Mouse (Mus musculus): Measurements from ENCODE around the gene Olfr1051. TPM values are rescaled to one million over a fixed set of nuclear protein-coding genes. Genes with fewer than 3 reads are reported as not detected.
"Not testable (repeated sequence)": the region's sequence is repeated elsewhere in the genome, so short reads cannot be mapped to it uniquely, and the experiment has no call there.

Olfr1051 gene
- not detected in 2 replicates for polyA plus RNA-seq (2016; fragmentation: Nextera tagmentation; extraction: Ambion mirVana)

- not testable (repeated sequence) for H3K4me3 ChIP-seq (replicated peaks); H3K4me2 ChIP-seq; H3K27me3 ChIP-seq; H3K36me3 ChIP-seq (replicated peaks); H3K9ac ChIP-seq; H3K4me1 ChIP-seq; H3K9me3 ChIP-seq; H3K27ac ChIP-seq; ATAC-seq (ENCODE audit: low FRiP score)
These were observed at the start of gene Olfr1051 for GRCm38 (mm10) chr2:86278988-86279387. Gene Olfr1051, minus strand, starts transcription at chr2:86279088.

DNA sequence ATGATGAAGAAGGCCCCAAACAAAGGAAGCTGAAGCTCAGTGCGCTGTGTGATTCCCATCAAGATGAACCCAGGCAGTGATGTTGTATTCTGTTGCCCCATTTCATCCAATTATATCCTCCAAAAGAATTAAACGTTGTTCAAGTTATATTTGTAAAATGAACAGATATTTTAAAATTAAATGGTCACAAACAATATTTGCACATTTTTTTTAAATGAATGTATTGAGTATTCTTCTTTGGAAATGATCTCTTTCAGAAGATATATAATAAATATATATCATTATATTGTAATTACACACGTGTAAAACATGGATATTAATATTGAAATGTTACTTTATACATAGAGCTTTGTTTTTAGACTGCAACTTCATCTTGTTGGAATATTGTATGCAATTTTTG, 36.3 kb upstream of the Olfr1051 start, which contains the start of gene Olfr1053:
Gene Olfr1053 (minus strand): TSS at position 101 of the 400 bp plus-strand sequence.
- WGBS = 63% methylated on average over 3 of the region's 3 CpGs
- Histone ChIP-seq H3K27ac (no peak within 1 kb of the TSS), H3K9ac (no peak within 1 kb of the TSS), H3K36me3 (replicated peaks) (no peaks in the 10 kb centered on the region), H3K27me3 (no peaks in the 10 kb centered on the region), H3K9me3 (no peaks in the 10 kb centered on the region), H3K4me3 (replicated peaks) (no peak within 1 kb of the TSS), H3K4me1 (no peaks in the 10 kb centered on the region), H3K4me2 (no peak within 1 kb of the TSS)
- no peak for ATAC-seq (ENCODE audit: low FRiP score)

DNA sequence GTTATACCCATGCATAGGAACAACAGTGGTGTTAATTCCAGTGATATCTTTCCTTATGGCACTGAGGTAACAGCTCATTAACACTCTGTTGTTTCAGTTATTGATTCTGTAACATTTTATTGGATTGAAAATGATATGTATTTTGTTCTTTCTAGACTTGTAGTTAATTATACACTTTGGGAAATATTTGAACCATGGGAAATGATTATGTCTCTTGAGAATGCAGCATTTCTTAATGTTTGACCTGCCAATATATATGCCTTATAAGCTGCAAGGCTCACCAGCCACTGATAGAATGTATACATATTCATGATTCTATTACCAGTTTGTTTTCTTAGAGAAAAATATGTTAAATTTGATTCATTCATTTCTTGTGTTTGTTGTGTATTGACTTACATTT, 13.3 kb upstream of the Olfr1051 start, which contains the start of gene Olfr1052:
Gene Olfr1052 (plus strand): TSS at position 301 of the 400 bp plus-strand sequence.
- Histone ChIP-seq H3K9ac (no peak within 1 kb of the TSS), H3K4me3 (replicated peaks) (no peak within 1 kb of the TSS)
- ATAC-seq (ENCODE audit: low FRiP score) = no peak

GRCm38 (mm10) chr2:86258228-86258627, 20.7 kb downstream of the Olfr1051 start, which contains the start of gene Olfr1049:
Gene Olfr1049, minus strand, starts transcription at chr2:86258328.
- H3K4me2 ChIP-seq; H3K4me1 ChIP-seq; H3K27ac ChIP-seq; ATAC-seq (ENCODE audit: low FRiP score); H3K36me3 ChIP-seq (replicated peaks); H3K4me3 ChIP-seq (replicated peaks); H3K27me3 ChIP-seq; H3K9ac ChIP-seq; H3K9me3 ChIP-seq: not testable (repeated sequence)

More for the DNA sequence above, 13.3 kb upstream of the Olfr1051 start, which contains the start of gene Olfr1052:
- no peaks in the 10 kb centered on the region for H3K36me3 ChIP-seq (replicated peaks)
- H3K4me1 ChIP-seq = no peaks in the 10 kb centered on the region
- H3K27ac ChIP-seq = no peak within 1 kb of the TSS
- H3K9me3 ChIP-seq = no peaks in the 10 kb centered on the region
- H3K27me3 ChIP-seq = no peaks in the 10 kb centered on the region
- H3K4me2 ChIP-seq = no peak within 1 kb of the TSS

GRCm38 (mm10) chr2:86240189-86240588, 38.7 kb downstream of the Olfr1051 start, which contains the start of gene Olfr1048:
Gene Olfr1048, minus strand, starts transcription at chr2:86240289.
- Histone ChIP-seq H3K4me1 (no peaks in the 10 kb centered on the region), H3K4me3 (replicated peaks) (no peak within 1 kb of the TSS), H3K27ac (no peak within 1 kb of the TSS), H3K9me3 (no peaks in the 10 kb centered on the region), H3K9ac (no peak within 1 kb of the TSS), H3K27me3 (no peaks in the 10 kb centered on the region), H3K36me3 (replicated peaks) (no peaks in the 10 kb centered on the region), H3K4me2 (no peak within 1 kb of the TSS)
- ATAC-seq (ENCODE audit: low FRiP score) = no peak

GRCm38 (mm10) chr2:86231301-86231700, 47.6 kb downstream of the Olfr1051 start, which contains the start of gene Olfr1047:
Gene Olfr1047, minus strand, starts transcription at chr2:86231401.
- no peak within 1 kb of the TSS for H3K4me3 ChIP-seq (replicated peaks)
- no peaks in the 10 kb centered on the region for H3K27me3 ChIP-seq
- no peak within 1 kb of the TSS for H3K27ac ChIP-seq
- H3K9me3 ChIP-seq = no peaks in the 10 kb centered on the region
- no peak within 1 kb of the TSS for H3K9ac ChIP-seq
- no peaks in the 10 kb centered on the region for H3K4me1 ChIP-seq
- ATAC-seq (ENCODE audit: low FRiP score) = no peak
- no peak within 1 kb of the TSS for H3K4me2 ChIP-seq
- H3K36me3 ChIP-seq (replicated peaks) = no peaks in the 10 kb centered on the region
- 94% methylated on average over 1 of the region's 1 CpGs for WGBS

Other genes starting within 250 kb of the Olfr1051 start
- gene Olfr1034, start 233.2 kb downstream of the Olfr1051 start, polyA plus RNA-seq (2016; fragmentation: Nextera tagmentation; extraction: Ambion mirVana) = not detected in 2 replicates
- gene Olfr1036, start 205.1 kb downstream of the Olfr1051 start, polyA plus RNA-seq (2016; fragmentation: Nextera tagmentation; extraction: Ambion mirVana) = not detected in 2 replicates
- not detected in 2 replicates for gene Olfr1037, start 191.7 kb downstream of the Olfr1051 start, polyA plus RNA-seq (2016; fragmentation: Nextera tagmentation; extraction: Ambion mirVana)
- gene Olfr1039, start 143.2 kb downstream of the Olfr1051 start, polyA plus RNA-seq (2016; fragmentation: Nextera tagmentation; extraction: Ambion mirVana) = not detected in 2 replicates
- gene Olfr1040, start 132.4 kb downstream of the Olfr1051 start, polyA plus RNA-seq (2016; fragmentation: Nextera tagmentation; extraction: Ambion mirVana) = not detected in 2 replicates
- not detected in 2 replicates for gene Olfr1042, start 117.2 kb downstream of the Olfr1051 start, polyA plus RNA-seq (2016; fragmentation: Nextera tagmentation; extraction: Ambion mirVana)
- not detected in 2 replicates for gene Olfr1043, start 111.6 kb downstream of the Olfr1051 start, polyA plus RNA-seq (2016; fragmentation: Nextera tagmentation; extraction: Ambion mirVana)
- not detected in 2 replicates for gene Olfr1044, start 101.3 kb downstream of the Olfr1051 start, polyA plus RNA-seq (2016; fragmentation: Nextera tagmentation; extraction: Ambion mirVana)
- not detected in 2 replicates for gene Olfr52, start 93.4 kb downstream of the Olfr1051 start, polyA plus RNA-seq (2016; fragmentation: Nextera tagmentation; extraction: Ambion mirVana)
- not detected in 2 replicates for gene Olfr1045, start 76.1 kb downstream of the Olfr1051 start, polyA plus RNA-seq (2016; fragmentation: Nextera tagmentation; extraction: Ambion mirVana)
- gene Olfr1046, start 59.8 kb downstream of the Olfr1051 start, polyA plus RNA-seq (2016; fragmentation: Nextera tagmentation; extraction: Ambion mirVana) = not detected in 2 replicates
- gene Olfr1047, start 47.7 kb downstream of the Olfr1051 start, polyA plus RNA-seq (2016; fragmentation: Nextera tagmentation; extraction: Ambion mirVana) = not detected in 2 replicates
- not detected in 2 replicates for gene Olfr1048, start 38.8 kb downstream of the Olfr1051 start, polyA plus RNA-seq (2016; fragmentation: Nextera tagmentation; extraction: Ambion mirVana)
- gene Olfr1049, start 20.8 kb downstream of the Olfr1051 start, polyA plus RNA-seq (2016; fragmentation: Nextera tagmentation; extraction: Ambion mirVana) = not detected in 2 replicates
- not detected in 2 replicates for gene Olfr1052, start 13.4 kb upstream of the Olfr1051 start, polyA plus RNA-seq (2016; fragmentation: Nextera tagmentation; extraction: Ambion mirVana)
- gene Olfr1053, start 36.2 kb upstream of the Olfr1051 start, polyA plus RNA-seq (2016; fragmentation: Nextera tagmentation; extraction: Ambion mirVana) = not detected in 2 replicates
- not detected in 2 replicates for gene Olfr1054, start 56.3 kb upstream of the Olfr1051 start, polyA plus RNA-seq (2016; fragmentation: Nextera tagmentation; extraction: Ambion mirVana)
- gene Olfr1055, start 71.2 kb upstream of the Olfr1051 start, polyA plus RNA-seq (2016; fragmentation: Nextera tagmentation; extraction: Ambion mirVana) = not detected in 2 replicates
- not detected in 2 replicates for gene Olfr1056, start 83.4 kb upstream of the Olfr1051 start, polyA plus RNA-seq (2016; fragmentation: Nextera tagmentation; extraction: Ambion mirVana)
- gene Olfr1057, start 99.3 kb upstream of the Olfr1051 start, polyA plus RNA-seq (2016; fragmentation: Nextera tagmentation; extraction: Ambion mirVana) = not detected in 2 replicates
- gene Olfr1058, start 109.5 kb upstream of the Olfr1051 start, polyA plus RNA-seq (2016; fragmentation: Nextera tagmentation; extraction: Ambion mirVana) = not detected in 2 replicates
- gene Olfr1061, start 135.0 kb upstream of the Olfr1051 start, polyA plus RNA-seq (2016; fragmentation: Nextera tagmentation; extraction: Ambion mirVana) = not detected in 2 replicates
- gene Olfr1062, start 147.7 kb upstream of the Olfr1051 start, polyA plus RNA-seq (2016; fragmentation: Nextera tagmentation; extraction: Ambion mirVana) = not detected in 2 replicates
- gene Olfr1065, start 171.5 kb upstream of the Olfr1051 start, polyA plus RNA-seq (2016; fragmentation: Nextera tagmentation; extraction: Ambion mirVana) = not detected in 2 replicates
- not detected in 2 replicates for gene Olfr1066, start 177.2 kb upstream of the Olfr1051 start, polyA plus RNA-seq (2016; fragmentation: Nextera tagmentation; extraction: Ambion mirVana)
- gene Olfr228, start 208.3 kb upstream of the Olfr1051 start, polyA plus RNA-seq (2016; fragmentation: Nextera tagmentation; extraction: Ambion mirVana) = not detected in 2 replicates
- not detected in 2 replicates for gene Olfr1076, start 229.4 kb upstream of the Olfr1051 start, polyA plus RNA-seq (2016; fragmentation: Nextera tagmentation; extraction: Ambion mirVana)

Measured in forebrain, embryonic 12.5 days (tissue).